Mouse (Mus musculus) embryonic facial prominence, embryonic 11.5 days (tissue): ENCODE measurements at regions not wholly inside any gene's neighbourhood (a gene's known extent, or its start where the extent isn't known, plus 50 kb on each side); places are given as distances from the start of the nearest gene placed in this dataset.

Experiments
- ATAC-seq: fragments of 200-750 bp; cut with Nextera tagmentation; replicated peaks from 2 replicates; pipeline ENCODE4 v1.8.0; 2017; ENCODE audit warnings: low read depth; ENCODE audit not compliant: insufficient number of reproducible peaks, low FRiP score, low TSS enrichment
- DNase-seq: peaks from one replicate; pipeline ENCODE4 v3.0.0-alpha.2; 2015; ENCODE audit warnings: low spot score
- H3K27ac ChIP-seq: fragments of 300-500 bp; sonication (generic); replicated peaks from 2 replicates; pipeline ENCODE4 v1.5.1; 2014; ENCODE audit warnings: mild to moderate bottlenecking, low read depth, low read length, control low read depth
- H3K27me3 ChIP-seq: fragments of 300-500 bp; sonication (generic); 2 replicates; pipeline ENCODE4 v1.6.1; 2014; ENCODE audit warnings: mild to moderate bottlenecking, low read length, moderate library complexity, mixed read lengths; ENCODE audit not compliant: control insufficient read depth, insufficient read depth
- H3K36me3 ChIP-seq: fragments of 300-500 bp; sonication (generic); replicated peaks from 2 replicates; pipeline ENCODE4 v1.6.1; 2014; ENCODE audit warnings: low read depth, mild to moderate bottlenecking, low read length, moderate library complexity, mixed read lengths; ENCODE audit not compliant: control insufficient read depth, insufficient read depth
- H3K4me1 ChIP-seq: fragments of 300-500 bp; sonication (generic); 2 replicates; pipeline ENCODE4 v1.6.1; 2014; ENCODE audit warnings: low read length, mixed read lengths; ENCODE audit not compliant: control insufficient read depth, insufficient read depth
- H3K4me2 ChIP-seq: fragments of 300-500 bp; sonication (generic); 2 replicates; pipeline ENCODE4 v1.6.1; 2014; ENCODE audit warnings: low read depth, mild to moderate bottlenecking, control low read depth, low read length, moderate library complexity
- H3K4me3 ChIP-seq: fragments of 300-500 bp; sonication (generic); 2 replicates; pipeline ENCODE4 v1.5.1; 2014; ENCODE audit warnings: low read depth, low read length, control low read depth
- H3K9ac ChIP-seq: fragments of 300-500 bp; sonication (generic); replicated peaks from 2 replicates; pipeline ENCODE4 v1.6.1; 2014; ENCODE audit warnings: mild to moderate bottlenecking, control low read depth, low read length
- H3K9me3 ChIP-seq: fragments of 300-500 bp; sonication (generic); replicated peaks from 2 replicates; pipeline ENCODE4 v1.6.1; 2016; ENCODE audit warnings: mild to moderate bottlenecking, low read length, inconsistent platforms, mixed read lengths; ENCODE audit not compliant: control insufficient read depth
- WGBS: fragments of 180-500 bp; shearing (Covaris S2); extraction: QIAGEN DNeasy Blood & Tissue Kit; methylation state at CpG from one replicate; pipeline ENCODE4 v1.1.7; 2014; 5-methylcytosine and 5-hydroxymethylcytosine counted together

- Histone ChIP-seq H3K9ac (no peak overlapping the region), H3K4me2 (no peak overlapping the region), H3K4me1 (no peaks in the 10 kb centered on the region), H3K36me3 (no peaks in the 10 kb centered on the region), H3K9me3 (no peaks in the 10 kb centered on the region), H3K4me3 (no peak overlapping the region), H3K27ac (no peak overlapping the region), H3K27me3 (no peaks in the 10 kb centered on the region)
- WGBS = 19% methylated on average over 9 of the region's 9 CpGs
- 0 out of 2 replicates have a peak, but pooled peaks have one; percentile 18 for ATAC-seq
- peak; percentile 27 for DNase-seq
Observed at GRCm38 (mm10) chr13:48316747-48317146, 55.7 kb downstream of the Id4 start.

- 20% methylated on average over 7 of the region's 7 CpGs for WGBS
- ATAC-seq = no peak
Observed at GRCm38 (mm10) chr13:48317457-48317856, 56.4 kb downstream of the Id4 start.

GRCm38 (mm10) chr13:48319001-48319400, 58.0 kb downstream of the Id4 start:
- no peaks in the 10 kb centered on the region for H3K9me3 ChIP-seq
- H3K27me3 ChIP-seq = no peaks in the 10 kb centered on the region
- H3K4me2 ChIP-seq = no peak overlapping the region
- H3K4me3 ChIP-seq = no peak overlapping the region
- no peaks in the 10 kb centered on the region for H3K36me3 ChIP-seq
- ATAC-seq (no peak), DNase-seq (no peak)
- H3K9ac ChIP-seq = no peak overlapping the region
- H3K4me1 ChIP-seq = no peaks in the 10 kb centered on the region
- no peak overlapping the region for H3K27ac ChIP-seq
- WGBS = 85% methylated on average over 7 of the region's 7 CpGs

More at GRCm38 (mm10) chr13:48317457-48317856, 56.4 kb downstream of the Id4 start:
- H3K4me3 ChIP-seq = no peak overlapping the region
- DNase-seq = no peak
- H3K4me2 ChIP-seq = no peak overlapping the region
- H3K36me3 ChIP-seq = no peaks in the 10 kb centered on the region
- H3K4me1 ChIP-seq = no peaks in the 10 kb centered on the region
- no peak overlapping the region for H3K27ac ChIP-seq
- no peaks in the 10 kb centered on the region for H3K27me3 ChIP-seq
- no peaks in the 10 kb centered on the region for H3K9me3 ChIP-seq
- no peak overlapping the region for H3K9ac ChIP-seq

- Histone ChIP-seq H3K4me2 (no peak overlapping the region), H3K9me3 (no peaks in the 10 kb centered on the region), H3K9ac (no peak overlapping the region)
Observed at GRCm38 (mm10) chr13:48324290-48324718, 63.3 kb downstream of the Id4 start.

GRCm38 (mm10) chr13:48330619-48331018, 69.6 kb downstream of the Id4 start:
- Histone ChIP-seq H3K9ac (no peak overlapping the region), H3K4me2 (no peak overlapping the region), H3K4me1 (no peaks in the 10 kb centered on the region), H3K9me3 (no peaks in the 10 kb centered on the region), H3K27me3 (no peaks in the 10 kb centered on the region), H3K4me3 (no peak overlapping the region), H3K27ac (no peak overlapping the region), H3K36me3 (no peaks in the 10 kb centered on the region)
- DNase-seq (no peak), ATAC-seq (no peak)
- WGBS = 95% methylated on average over 11 of the region's 11 CpGs

More at GRCm38 (mm10) chr13:48324290-48324718, 63.3 kb downstream of the Id4 start:
- peak; percentile 29 for DNase-seq
- no peak for ATAC-seq
- Histone ChIP-seq H3K4me3 (no peak overlapping the region), H3K27ac (no peak overlapping the region), H3K27me3 (no peaks in the 10 kb centered on the region), H3K4me1 (no peaks in the 10 kb centered on the region), H3K36me3 (no peaks in the 10 kb centered on the region)
- 6% methylated on average over 8 of the region's 8 CpGs for WGBS

GRCm38 (mm10) chr13:48336135-48336534, 75.1 kb downstream of the Id4 start:
- H3K4me2 ChIP-seq = no peak overlapping the region
- 57% methylated on average over 13 of the region's 13 CpGs for WGBS
- no peaks in the 10 kb centered on the region for H3K27me3 ChIP-seq
- H3K4me3 ChIP-seq = no peak overlapping the region
- H3K4me1 ChIP-seq = no peaks in the 10 kb centered on the region
- H3K9me3 ChIP-seq = no peaks in the 10 kb centered on the region
- H3K9ac ChIP-seq = no peak overlapping the region
- ATAC-seq (no peak), DNase-seq (no peak)
- no peak overlapping the region for H3K27ac ChIP-seq
- no peaks in the 10 kb centered on the region for H3K36me3 ChIP-seq

- H3K9ac ChIP-seq = no peak overlapping the region
- DNase-seq (no peak), ATAC-seq (no peak)
- no peaks in the 10 kb centered on the region for H3K27me3 ChIP-seq
- no peak overlapping the region for H3K4me2 ChIP-seq
- 72% methylated on average over 11 of the region's 11 CpGs for WGBS
- H3K36me3 ChIP-seq = no peaks in the 10 kb centered on the region
- H3K27ac ChIP-seq = no peak overlapping the region
- H3K4me3 ChIP-seq = no peak overlapping the region
- no peaks in the 10 kb centered on the region for H3K4me1 ChIP-seq
- no peaks in the 10 kb centered on the region for H3K9me3 ChIP-seq
Observed at GRCm38 (mm10) chr13:48336602-48337001, 75.6 kb downstream of the Id4 start.

GRCm38 (mm10) chr13:48338561-48338960, 77.5 kb downstream of the Id4 start:
- no peak overlapping the region for H3K27ac ChIP-seq
- no peak for DNase-seq
- H3K4me1 ChIP-seq = no peaks in the 10 kb centered on the region
- H3K27me3 ChIP-seq = no peaks in the 10 kb centered on the region
- ATAC-seq = no peak
- no peak overlapping the region for H3K4me3 ChIP-seq
- H3K4me2 ChIP-seq = no peak overlapping the region
- no peaks in the 10 kb centered on the region for H3K9me3 ChIP-seq
- no peak overlapping the region for H3K9ac ChIP-seq
- 57% methylated on average over 6 of the region's 6 CpGs for WGBS
- H3K36me3 ChIP-seq = no peaks in the 10 kb centered on the region
